Mouse (Mus musculus): ENCODE measurements at regions not wholly inside any gene's neighbourhood (a gene's known extent, or its start where the extent isn't known, plus 50 kb on each side); places are given as distances from the start of the nearest gene placed in this dataset.

DNA sequence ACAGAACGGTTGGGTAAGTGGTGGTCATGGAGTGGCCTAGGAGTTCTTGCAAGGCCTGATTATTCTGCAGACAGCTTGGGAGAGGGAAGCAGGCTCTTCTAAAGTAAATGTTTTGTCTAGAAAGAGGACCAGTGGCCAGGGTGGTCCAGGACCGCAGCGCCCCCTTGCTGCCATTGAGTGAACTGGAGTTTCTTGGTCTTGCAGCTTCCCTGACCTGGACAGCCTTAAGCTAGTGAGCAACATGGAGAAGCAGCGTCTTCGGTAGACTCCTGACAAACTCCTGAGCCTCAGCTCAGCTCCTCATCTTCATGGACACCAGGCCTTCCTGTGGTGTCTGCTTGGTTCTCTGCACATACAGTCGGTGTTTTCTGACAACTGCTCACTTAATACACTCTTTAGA, 376.4 kb downstream of the Nkx6-1 start:
- no peak for TF ChIP-seq GATA1 (IDR thresholded peaks at IDR 0.05; ENCODE audit: low read depth, low read length)
- TF ChIP-seq CTCF (IDR thresholded peaks at IDR 0.05 in 2 of 3, conservative IDR thresholded peaks at IDR 0.05 in 1 of 3; ENCODE audit: control insufficient read depth in 1 of 3, insufficient read depth in 1 of 3, low read depth in 2 of 3, low read length in 3 of 3, poor library complexity in 1 of 3, severe bottlenecking in 1 of 3) = peak in 2 of 3 experiments; percentile 6 to 28; a peak in 2 of 6 replicates
- H3K4me1 ChIP-seq (ENCODE audit: control insufficient read depth in 1 of 2, insufficient read depth in 2 of 2, low read length in 2 of 2) = no peaks in the 10 kb centered on the region
- H3K9me3 ChIP-seq (replicated peaks; ENCODE audit: insufficient read depth, low read length) = no peaks in the 10 kb centered on the region
- H3K27ac ChIP-seq (ENCODE audit: control insufficient read depth, low read depth, low read length) = no peak overlapping the region
- no peaks in the 10 kb centered on the region for H3K79me2 ChIP-seq (ENCODE audit: control insufficient read depth, insufficient read depth, low read length, poor library complexity)
- H3K4me3 ChIP-seq (ENCODE audit: control insufficient read depth in 1 of 2, insufficient read depth in 1 of 2, low read depth in 2 of 2, low read length in 2 of 2) = no peak overlapping the region
- DNase-seq (ENCODE audit: low read depth, low spot score) = peak; percentile 2
- no peak overlapping the region for H3K9ac ChIP-seq (ENCODE audit: control insufficient read depth, low read depth, low read length, poor library complexity, severe bottlenecking)
- no peaks in the 10 kb centered on the region for H3K36me3 ChIP-seq (ENCODE audit: control insufficient read depth in 1 of 2, insufficient read depth in 2 of 2, low read length in 2 of 2)
- no peaks in the 10 kb centered on the region for H3K27me3 ChIP-seq (ENCODE audit: control insufficient read depth in 1 of 2, insufficient read depth in 2 of 2, low read length in 2 of 2)

DNA sequence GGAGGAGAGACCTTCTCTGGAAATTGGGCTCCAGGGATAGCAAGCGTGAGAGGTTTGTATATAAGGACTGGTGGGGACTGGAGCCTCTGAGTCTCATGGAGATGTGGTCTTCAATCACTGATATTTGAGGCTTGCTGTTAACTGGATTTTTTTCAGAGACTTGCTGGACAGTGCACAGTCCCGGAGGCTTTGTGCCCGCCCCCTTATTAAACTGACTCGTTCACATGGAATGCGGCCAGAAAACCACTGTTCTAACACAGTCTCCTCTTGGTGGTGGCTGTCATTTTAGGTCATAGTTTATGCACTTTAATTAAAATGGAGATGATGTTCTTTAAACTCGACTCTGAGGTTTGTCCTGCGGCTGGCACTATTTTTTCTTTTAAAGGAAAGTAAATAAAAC, 378.9 kb downstream of the Nkx6-1 start:
- DNase-seq (ENCODE audit: low read depth, low spot score) = no peak
- no peak for TF ChIP-seq TCF12 (IDR thresholded peaks at IDR 0.05; ENCODE audit: low read depth, low read length)
- TF ChIP-seq ZC3H11A (IDR thresholded peaks at IDR 0.05; ENCODE audit: low read depth, low read length) = no peak
- no peak for TF ChIP-seq GABPA (IDR thresholded peaks at IDR 0.05; ENCODE audit: low read depth, low read length)
- no peak for TF ChIP-seq GATA1 (IDR thresholded peaks at IDR 0.05; ENCODE audit: low read depth, low read length)
- no peak for TF ChIP-seq CTCF (IDR thresholded peaks at IDR 0.05 in 2 of 3, conservative IDR thresholded peaks at IDR 0.05 in 1 of 3; ENCODE audit: control insufficient read depth in 1 of 3, insufficient read depth in 1 of 3, low read depth in 2 of 3, low read length in 3 of 3, poor library complexity in 1 of 3, severe bottlenecking in 1 of 3)
- no peak for TF ChIP-seq MYB (IDR thresholded peaks at IDR 0.05; ENCODE audit: low read depth, low read length)
- TF ChIP-seq CHD2 (IDR thresholded peaks at IDR 0.05; ENCODE audit: low read length) = no peak
- TF ChIP-seq MXI1 (IDR thresholded peaks at IDR 0.05; ENCODE audit: low read depth, low read length) = no peak
- no peak for TF ChIP-seq TAL1 (IDR thresholded peaks at IDR 0.05; ENCODE audit: low read length)
- TF ChIP-seq USF1 (IDR thresholded peaks at IDR 0.05; ENCODE audit: low read depth, low read length) = no peak
- no peak for TF ChIP-seq RCOR1 (IDR thresholded peaks at IDR 0.05; ENCODE audit: low read depth, low read length)
- no peak for TF ChIP-seq BHLHE40 (IDR thresholded peaks at IDR 0.05; ENCODE audit: borderline replicate concordance, low read depth, low read length)
- TF ChIP-seq RAD21 (IDR thresholded peaks at IDR 0.05; ENCODE audit: low read depth, low read length) = no peak
- no peak for TF ChIP-seq NRF1 (IDR thresholded peaks at IDR 0.05; ENCODE audit: insufficient read depth, low read depth, low read length, poor library complexity, severe bottlenecking)
- no peak for TF ChIP-seq POLR2AphosphoS5 (IDR thresholded peaks at IDR 0.05; ENCODE audit: borderline replicate concordance, low read depth, low read length)
- no peak for TF ChIP-seq SMC3 (IDR thresholded peaks at IDR 0.05; ENCODE audit: low read depth, low read length)
- TF ChIP-seq EP300 (IDR thresholded peaks at IDR 0.05; ENCODE audit: low read depth in 1 of 2, low read length in 2 of 2) = no peak
- TF ChIP-seq TBP (IDR thresholded peaks at IDR 0.05; ENCODE audit: low read depth, low read length) = no peak
- Histone ChIP-seq H3K4me1 (ENCODE audit: control insufficient read depth in 1 of 2, insufficient read depth in 2 of 2, low read length in 2 of 2) (no peaks in the 10 kb centered on the region), H3K4me3 (ENCODE audit: control insufficient read depth in 1 of 2, insufficient read depth in 1 of 2, low read depth in 2 of 2, low read length in 2 of 2) (no peak overlapping the region), H3K27ac (ENCODE audit: control insufficient read depth, low read depth, low read length) (no peak overlapping the region), H3K9me3 (replicated peaks; ENCODE audit: insufficient read depth, low read length) (no peaks in the 10 kb centered on the region), H3K36me3 (ENCODE audit: control insufficient read depth in 1 of 2, insufficient read depth in 2 of 2, low read length in 2 of 2) (no peaks in the 10 kb centered on the region), H3K27me3 (ENCODE audit: control insufficient read depth in 1 of 2, insufficient read depth in 2 of 2, low read length in 2 of 2) (no peaks in the 10 kb centered on the region), H3K9ac (ENCODE audit: control insufficient read depth, low read depth, low read length, poor library complexity, severe bottlenecking) (no peak overlapping the region), H3K79me2 (ENCODE audit: control insufficient read depth, insufficient read depth, low read length, poor library complexity) (no peaks in the 10 kb centered on the region)
